Mouse (Mus musculus): Measurements from ENCODE around the gene Tmcc3.

Tmcc3 gene

GRCm38 (mm10) chr10:94549511-94550232 is 237.9 kb downstream of the Tmcc3 start:
- DNase-seq (ENCODE audit: low spot score in 2 of 2): no peak

GRCm38 (mm10) chr10:94550649-94551048 is 238.9 kb downstream of the Tmcc3 start:
- no peak for DNase-seq (ENCODE audit: low spot score in 2 of 2)

GRCm38 (mm10) chr10:94551065-94551464 is 239.3 kb downstream of the Tmcc3 start:
- DNase-seq (ENCODE audit: low spot score in 2 of 2): no peak

- no peak for DNase-seq (ENCODE audit: low spot score in 2 of 2)
Measured at GRCm38 (mm10) chr10:94551511-94551910, 239.8 kb downstream of the Tmcc3 start.

GRCm38 (mm10) chr10:94551924-94552523 is 240.3 kb downstream of the Tmcc3 start:
- no peak for DNase-seq (ENCODE audit: low spot score in 2 of 2)

- DNase-seq (ENCODE audit: low spot score in 2 of 2): no peak
Measured at GRCm38 (mm10) chr10:94555394-94555793, 243.6 kb downstream of the Tmcc3 start.

GRCm38 (mm10) chr10:94557428-94558149 is 245.8 kb downstream of the Tmcc3 start:
- DNase-seq (ENCODE audit: low spot score in 2 of 2): no peak

- DNase-seq (ENCODE audit: low spot score in 2 of 2): no peak
Measured at GRCm38 (mm10) chr10:94558826-94559225, 247.1 kb downstream of the Tmcc3 start.

- DNase-seq (ENCODE audit: low spot score in 2 of 2): no peak
Measured at GRCm38 (mm10) chr10:94561351-94561750, 249.6 kb downstream of the Tmcc3 start.

GRCm38 (mm10) chr10:94562188-94562587 is 250.4 kb downstream of the Tmcc3 start:
- no peak for DNase-seq (ENCODE audit: low spot score in 2 of 2)

GRCm38 (mm10) chr10:94562991-94563390 is 251.2 kb downstream of the Tmcc3 start:
- no peak for DNase-seq (ENCODE audit: low spot score in 2 of 2)

GRCm38 (mm10) chr10:94565410-94566221 is 253.9 kb downstream of the Tmcc3 start:
- no peak for DNase-seq (ENCODE audit: low spot score in 2 of 2)

GRCm38 (mm10) chr10:94566222-94566868 is 254.6 kb downstream of the Tmcc3 start:
- DNase-seq (ENCODE audit: low spot score in 2 of 2): no peak

- no peak for DNase-seq (ENCODE audit: low spot score in 2 of 2)
Measured at GRCm38 (mm10) chr10:94567251-94567650, 255.5 kb downstream of the Tmcc3 start.

GRCm38 (mm10) chr10:94567915-94568314 is 256.2 kb downstream of the Tmcc3 start:
- DNase-seq (ENCODE audit: low spot score in 2 of 2): no peak

- no peak for DNase-seq (ENCODE audit: low spot score in 2 of 2)
Measured at GRCm38 (mm10) chr10:94568867-94569266, 257.1 kb downstream of the Tmcc3 start.

- no peak for DNase-seq (ENCODE audit: low spot score in 2 of 2)
Measured at GRCm38 (mm10) chr10:94569731-94570130, 258.0 kb downstream of the Tmcc3 start.

GRCm38 (mm10) chr10:94571927-94572620 is 260.3 kb downstream of the Tmcc3 start:
- no peak for DNase-seq (ENCODE audit: low spot score in 2 of 2)

- DNase-seq (ENCODE audit: low spot score in 2 of 2): no peak
Measured at GRCm38 (mm10) chr10:94572772-94573171, 261.0 kb downstream of the Tmcc3 start.

- DNase-seq (ENCODE audit: low spot score in 2 of 2): no peak
Measured at GRCm38 (mm10) chr10:94574451-94575333, 262.9 kb downstream of the Tmcc3 start.
